Mouse (Mus musculus) cerebellum, adult 11-12 months (tissue): ENCODE data around the gene Ly6g6e.

ENCODE experiments used
- DNase-seq: peaks from one replicate; pipeline ENCODE4 v3.0.0; 2022

The Ly6g6e gene

DNA sequence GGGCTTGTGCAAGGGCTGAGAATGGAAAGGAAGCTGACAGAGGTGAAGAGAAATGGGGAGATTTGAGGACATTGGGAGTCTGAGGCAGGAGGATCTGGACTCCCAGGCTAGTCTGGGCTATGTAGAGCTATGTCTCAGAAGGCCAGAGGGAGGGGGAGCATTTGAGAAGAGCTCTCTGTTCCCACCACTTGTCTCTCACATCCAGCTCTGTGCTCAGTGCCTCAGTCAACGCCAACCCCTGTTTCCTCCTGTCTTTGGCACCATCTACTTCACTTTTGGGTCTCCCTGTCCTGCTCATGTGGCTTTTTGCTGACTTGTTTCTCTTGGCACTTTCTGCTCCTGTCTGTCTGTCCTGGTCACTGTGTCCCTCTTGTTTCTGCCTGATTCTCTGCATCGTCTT lies 583 bp downstream of the Ly6g6e start:
- DNase-seq = no peak

DNA sequence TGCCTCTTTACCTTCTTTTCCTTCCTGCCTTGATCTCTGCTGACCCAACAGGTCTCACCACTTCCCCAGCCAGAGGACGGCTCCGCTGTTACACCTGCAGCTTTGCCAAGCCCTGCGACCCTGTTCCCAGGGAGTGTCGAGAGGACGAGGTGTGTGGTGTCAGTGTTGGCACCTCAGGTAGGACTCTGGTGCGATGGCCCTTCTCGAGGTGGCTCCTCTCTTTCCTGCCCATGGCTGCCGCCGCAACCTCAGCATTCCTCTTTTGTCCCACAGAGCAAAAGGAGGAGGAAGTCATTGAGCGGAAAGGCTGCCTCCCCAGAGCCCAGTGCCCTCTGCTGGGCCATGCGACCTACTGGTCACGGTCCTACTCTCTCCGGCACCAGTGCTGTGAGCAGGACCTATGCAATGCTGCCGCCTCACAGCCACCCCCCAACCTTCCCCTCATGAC lies 1.1 kb downstream of the Ly6g6e start, which contains the start of gene Ly6g6d:
Gene Ly6g6d, minus strand, starts transcription at position 280 of the 448 bp plus-strand sequence.
- peak; percentile 68 for DNase-seq

DNA sequence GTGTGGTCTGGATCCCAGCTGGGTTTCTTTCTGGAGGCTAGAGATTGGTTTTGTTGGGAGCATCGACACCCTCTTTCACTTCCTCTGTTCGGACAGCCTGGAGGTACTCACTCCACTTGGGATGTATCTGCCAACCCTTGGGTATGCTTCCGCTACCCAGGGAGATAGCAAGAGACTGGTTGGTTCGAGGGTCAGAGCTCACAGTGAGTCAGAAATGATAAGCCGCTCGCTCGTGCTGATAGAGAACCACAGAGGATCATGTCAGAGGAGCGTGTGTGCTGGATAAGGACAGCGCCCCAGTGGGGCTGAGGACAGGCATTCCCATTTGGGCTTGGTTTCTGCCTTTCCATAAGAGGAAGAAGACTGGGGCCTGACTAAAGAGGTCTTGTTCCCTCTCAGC lies 3.1 kb downstream of the Ly6g6e start:
- DNase-seq = no peak

DNA sequence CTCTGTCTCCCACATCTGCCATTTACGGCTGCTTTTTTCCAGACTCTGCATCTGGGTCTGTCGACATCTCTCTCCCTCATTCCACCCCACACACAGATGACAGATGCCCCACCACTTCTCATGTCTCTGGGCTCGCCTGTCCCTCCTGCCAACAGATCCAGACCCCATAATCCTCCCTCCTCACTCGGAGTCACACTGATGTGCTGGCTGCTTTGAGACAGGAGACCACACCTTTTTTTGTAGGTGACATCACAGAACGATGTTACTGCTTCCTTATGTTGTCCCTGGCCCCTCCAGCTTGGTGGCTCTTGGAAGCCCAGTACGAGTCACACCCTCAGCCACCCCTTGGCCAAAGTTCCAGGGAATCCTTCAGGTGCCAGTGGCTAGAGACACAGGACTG lies 3.5 kb downstream of the Ly6g6e start:
- DNase-seq = no peak

DNA sequence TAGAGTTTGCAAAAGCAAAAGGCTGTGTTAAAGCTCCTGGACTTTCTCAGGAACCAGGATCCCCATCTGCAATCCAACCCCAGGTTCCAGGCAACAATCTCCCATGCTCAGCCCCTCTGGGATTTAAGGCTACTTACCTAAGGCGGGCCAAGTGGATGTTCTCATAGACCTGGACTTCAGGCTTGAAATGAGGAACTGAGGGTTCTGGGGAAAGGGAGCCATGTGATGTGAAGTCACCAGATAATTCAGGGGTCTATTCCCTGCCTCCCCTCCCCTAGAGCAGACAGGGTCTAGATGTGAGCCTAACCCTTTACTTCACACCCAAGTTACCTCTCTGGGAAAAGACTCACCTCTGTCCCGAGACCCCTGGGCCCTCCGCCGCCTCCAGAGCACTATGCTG lies 4.0 kb downstream of the Ly6g6e start:
- no peak for DNase-seq

DNA sequence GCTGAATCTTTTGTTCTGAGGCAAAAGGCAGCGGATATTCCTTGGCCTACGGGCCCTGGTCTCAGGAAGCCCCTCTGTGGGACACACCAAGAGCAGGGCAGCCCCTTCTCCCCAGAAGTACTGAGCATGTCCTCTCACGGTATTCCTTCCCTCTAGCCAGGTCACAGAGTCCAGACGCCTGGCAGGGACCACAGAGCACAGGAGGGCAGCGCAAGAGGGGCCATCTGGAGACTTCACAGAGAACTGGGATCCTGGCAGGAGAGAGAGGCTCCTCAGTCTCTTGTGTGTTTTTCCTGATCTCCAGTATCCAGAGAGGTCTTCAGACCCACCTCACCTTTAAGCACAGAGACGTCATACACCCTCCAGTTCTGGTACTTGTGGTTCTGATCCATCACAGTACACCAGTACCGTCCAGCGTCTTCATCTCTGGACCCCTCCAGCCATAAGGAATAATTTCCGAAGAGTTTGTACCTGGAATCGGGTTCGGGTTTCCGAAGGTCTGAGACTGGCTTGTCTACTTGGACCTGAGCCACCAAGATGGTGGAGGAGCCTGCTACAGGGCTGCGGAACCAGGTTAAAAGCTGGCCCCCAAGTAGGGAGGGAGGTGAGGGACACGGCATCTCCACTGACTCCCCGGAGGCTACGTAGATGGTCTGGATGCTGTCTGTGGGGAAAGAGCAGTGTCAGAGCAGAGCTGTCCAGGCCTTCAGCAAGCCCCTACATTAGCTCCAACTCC lies 6.3 kb downstream of the Ly6g6e start:
- peak; percentile 86 for DNase-seq

DNA sequence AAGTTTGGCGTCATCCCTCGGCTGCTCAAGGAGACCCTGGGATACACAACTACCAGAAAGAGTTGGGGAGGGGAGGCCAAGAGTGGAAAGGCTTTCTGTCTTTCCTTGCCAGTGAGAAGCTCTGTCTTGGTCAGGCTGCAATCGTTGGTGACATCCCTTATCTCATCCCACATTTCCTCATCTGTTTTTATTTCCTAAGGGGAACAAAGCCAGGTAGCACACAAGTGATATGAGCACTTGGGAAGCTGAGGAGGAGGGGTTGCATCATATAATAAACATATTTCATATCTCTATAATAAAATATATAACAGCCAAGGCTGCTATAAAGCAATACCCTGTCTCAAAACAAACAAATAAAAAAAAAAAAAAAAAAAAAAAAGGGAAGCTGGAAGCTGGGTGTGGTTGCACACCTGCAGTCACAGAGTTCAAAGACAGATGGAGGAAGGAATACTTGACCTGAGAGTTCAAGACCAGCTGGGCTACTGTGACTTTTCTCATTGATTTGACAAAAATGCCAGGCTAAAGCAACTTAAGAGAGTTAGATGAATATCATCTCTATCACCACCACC lies 7.3 kb downstream of the Ly6g6e start:
- no peak for DNase-seq

DNA sequence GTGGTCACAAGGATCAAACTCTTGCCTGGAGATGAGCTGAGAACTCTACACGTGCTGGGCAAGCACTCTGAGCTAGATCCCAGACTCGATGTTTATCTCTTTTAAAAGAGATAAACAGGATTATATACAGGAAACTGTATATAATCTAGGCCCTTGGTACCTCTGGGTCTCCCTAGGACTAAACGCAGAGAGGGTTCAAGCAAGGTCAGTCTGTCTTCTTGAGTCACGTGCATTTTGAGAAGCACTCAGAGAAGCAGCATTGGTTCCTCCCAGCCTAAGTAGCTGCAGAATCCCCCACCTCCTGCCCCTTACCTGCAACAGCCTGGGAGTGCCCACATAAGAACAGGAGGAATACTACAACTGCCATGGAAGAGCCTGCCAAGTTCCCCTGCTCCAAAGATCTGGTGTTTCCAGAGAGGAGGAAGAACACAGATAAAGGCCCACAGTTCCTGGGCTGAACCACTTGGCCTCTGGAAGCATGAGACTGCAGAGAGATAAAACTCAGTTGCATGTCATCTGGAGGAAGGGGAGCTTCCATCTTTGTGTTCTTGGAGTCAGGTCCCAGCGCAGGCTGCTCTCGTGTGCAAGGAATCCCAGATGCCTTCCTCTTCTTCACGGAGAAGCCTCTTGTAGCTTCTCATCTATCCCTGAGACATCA lies 8.6 kb downstream of the Ly6g6e start, which contains the start of gene Ly6g6f:
Gene Ly6g6f, minus strand, starts transcription at position 403 of the 658 bp plus-strand sequence.
- DNase-seq = no peak

DNA sequence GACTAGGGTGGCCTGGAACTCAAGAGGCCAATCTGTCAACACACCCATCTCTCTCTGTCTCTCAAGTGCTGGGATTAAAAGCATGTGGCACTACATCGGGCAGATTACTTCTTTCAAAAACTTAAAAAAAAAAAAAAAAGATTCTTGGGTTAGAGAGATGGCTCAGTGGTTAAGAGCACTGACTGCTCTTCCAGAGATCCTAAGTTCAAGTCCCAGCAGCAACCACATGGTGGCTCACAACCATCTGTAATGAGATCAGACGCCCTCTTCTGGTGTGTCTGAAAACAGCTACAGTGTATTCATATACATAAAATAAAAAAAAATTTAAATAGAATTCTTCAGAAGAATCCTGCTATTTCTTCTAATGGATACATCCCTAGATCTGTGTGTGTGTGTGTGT lies 11.4 kb downstream of the Ly6g6e start:
- no peak for DNase-seq

DNA sequence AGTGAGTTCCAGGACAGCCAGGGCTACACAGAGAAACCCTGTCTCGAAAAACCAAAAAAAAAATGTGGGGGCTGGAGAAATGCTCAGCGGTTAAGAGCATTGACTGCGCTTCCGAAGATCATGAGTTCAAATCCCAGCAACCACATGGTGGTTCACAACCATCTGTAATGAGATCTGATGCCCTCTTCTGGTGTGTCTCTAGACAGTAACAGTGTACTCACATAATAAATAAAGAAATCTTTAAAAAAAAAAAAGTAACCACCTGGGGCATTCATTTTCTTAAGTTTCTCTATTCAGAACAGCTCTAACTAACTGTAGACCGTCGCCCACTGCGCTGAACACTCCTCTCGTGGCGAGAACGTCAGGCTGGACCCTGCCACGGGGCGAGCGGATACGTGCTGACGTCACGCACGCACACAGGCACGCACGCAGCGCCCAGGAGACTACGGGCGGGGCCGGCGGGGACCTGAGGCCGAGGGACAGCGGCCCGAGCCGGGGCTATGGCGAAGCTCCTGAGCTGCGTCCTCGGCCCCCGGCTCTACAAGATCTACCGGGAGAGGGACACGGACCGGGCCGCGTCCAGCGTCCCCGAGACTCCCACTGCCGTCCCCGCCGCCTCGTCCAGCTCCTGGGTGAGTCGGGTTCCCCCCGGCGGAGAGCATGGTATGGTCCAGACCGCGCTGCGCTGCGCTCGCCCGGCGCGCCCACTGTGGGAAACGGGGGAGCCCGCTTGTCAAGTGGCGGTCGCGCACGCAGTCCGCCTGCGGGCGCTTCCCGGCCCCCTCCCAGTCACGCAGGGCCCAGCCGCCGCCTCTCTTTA lies 12.3 kb downstream of the Ly6g6e start, which contains the start of gene Abhd16a:
Gene Abhd16a, plus strand, starts transcription at position 439 of the 820 bp plus-strand sequence.
- DNase-seq = peak; percentile 96

DNA sequence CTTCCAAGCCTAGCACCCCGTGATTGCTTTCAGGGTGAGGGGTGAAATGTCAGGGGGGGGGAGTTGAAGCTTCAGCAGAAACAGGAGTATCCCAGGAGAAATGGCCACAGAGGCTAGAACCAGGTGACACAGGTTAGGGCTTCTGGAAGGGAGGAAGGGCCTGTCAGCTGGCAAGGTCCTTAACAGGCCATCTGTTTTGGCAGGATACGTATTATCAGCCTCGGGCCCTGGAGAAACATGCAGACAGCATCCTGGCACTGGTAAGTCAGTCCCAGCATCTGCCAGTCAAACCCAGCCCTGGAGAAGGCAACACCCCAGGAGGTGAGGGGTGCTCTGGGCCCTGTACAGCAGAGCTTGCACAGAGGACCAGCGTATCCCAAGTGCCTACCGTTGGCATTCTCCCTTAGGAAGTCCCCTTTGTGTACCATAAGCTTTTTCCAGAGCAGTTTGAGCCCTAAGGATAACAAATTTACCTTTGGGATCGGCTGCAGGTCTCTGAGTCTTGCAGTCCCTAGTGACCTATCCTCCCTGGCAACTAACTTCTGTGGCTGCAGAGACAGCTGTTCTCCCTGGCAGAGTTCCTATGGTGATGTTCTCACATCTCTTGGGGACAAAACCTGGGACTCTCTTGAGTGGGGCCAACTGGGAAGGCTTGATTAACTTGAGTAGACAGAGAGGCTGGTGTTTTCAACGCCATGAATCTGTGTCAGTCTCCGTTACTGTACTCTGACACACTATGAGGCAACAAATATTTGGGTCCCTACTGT lies 13.6 kb downstream of the Ly6g6e start:
- DNase-seq = peak; percentile 96

DNA sequence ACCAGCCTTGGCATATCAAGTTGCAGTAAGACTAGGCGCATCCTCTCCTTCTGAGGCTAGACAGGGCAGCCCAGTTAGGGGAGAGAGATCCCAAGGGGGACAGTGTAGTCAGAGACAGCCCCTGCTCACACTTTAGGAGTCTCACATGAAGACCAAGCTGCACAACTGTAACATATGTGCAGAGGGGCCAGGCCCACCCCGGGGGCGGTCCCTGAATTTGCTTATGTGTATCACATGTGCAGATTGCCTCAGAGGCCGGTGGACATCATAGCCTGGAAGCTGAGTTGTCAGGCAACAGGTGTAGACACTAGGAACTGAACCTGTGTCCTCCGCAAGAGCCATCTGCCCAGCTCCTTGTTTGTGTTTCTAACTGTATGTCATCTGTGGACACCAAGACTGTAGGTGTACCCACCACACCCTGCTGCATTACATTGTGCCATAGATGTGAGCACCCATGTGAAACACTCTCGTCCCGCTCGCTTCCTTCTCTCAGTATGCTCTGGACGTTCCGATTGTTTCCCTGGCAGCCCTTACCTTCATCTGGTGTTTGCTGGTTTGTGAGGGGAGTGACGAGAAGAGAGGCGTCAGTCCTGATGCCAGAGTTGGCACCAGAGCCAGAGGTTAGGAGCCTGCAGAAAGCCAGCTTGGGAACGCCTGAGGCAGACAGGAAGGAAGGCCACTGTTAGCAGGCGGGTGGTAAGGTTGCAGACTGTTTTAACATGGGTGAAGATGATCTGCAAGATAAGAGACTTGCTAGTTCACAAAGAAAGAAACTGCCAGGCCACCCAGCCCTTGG lies 15.9 kb downstream of the Ly6g6e start:
- no peak for DNase-seq

DNA sequence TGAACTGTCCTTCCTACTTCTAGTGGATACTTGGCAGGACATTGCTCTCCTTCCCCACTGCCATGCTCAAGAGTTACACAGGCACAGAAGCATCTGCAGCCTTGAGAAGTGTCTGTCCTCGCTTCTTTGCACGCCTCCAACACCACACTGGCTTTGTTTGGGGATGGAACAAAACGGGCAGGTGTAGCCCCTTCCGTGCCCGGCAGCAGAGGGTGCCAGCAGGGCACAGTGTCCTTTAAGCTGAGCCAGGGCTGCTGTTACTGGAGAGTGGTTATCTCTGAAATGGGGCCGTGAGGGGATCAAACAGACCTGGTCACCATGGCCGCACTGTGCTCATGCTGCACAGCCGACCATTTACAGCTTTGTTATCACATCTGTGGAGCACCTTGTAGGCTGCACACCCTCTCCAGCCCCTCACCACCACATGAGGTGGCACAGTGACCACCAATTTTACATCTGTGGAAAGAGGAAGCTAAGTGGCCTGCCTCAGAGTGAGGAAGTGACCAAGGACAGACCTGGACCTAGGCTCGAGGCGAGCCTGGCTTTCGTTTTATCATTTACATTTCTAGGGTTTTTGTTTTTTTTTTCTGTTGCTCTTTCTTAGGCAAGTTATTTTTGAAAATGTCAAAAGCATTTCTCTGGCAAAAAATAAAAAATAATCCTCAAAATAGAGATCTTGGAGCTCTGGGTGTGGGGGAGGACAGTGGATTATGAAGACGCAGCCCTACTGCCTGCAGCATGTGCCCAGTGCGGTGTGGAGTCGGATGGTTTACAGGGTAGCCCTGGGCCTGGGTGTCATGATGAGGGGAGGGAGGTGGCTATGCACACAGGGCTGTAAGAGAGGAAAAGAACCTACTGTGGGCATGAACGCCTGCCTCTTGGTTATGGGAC lies 18.0 kb downstream of the Ly6g6e start:
- DNase-seq = no peak

DNA sequence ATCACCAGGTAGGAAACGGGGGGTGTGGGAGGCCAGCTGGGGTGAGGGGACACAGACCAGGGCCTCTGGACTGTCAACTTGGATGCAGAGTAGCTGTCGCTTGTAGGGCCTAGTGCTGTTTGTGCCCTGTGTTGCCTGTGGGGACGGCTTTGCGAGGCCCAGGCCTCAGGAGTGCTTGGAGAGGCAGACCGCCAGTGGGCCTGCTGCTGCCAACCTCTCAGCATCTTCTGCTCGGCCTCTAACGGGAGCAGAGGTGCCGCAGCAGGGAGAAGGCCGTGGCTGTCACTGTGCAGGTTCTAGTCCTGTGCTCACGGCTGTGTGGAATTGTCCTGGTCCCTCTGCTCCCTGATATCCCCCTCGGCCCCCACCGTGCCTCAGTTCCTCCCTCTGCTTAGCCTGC lies 19.9 kb downstream of the Ly6g6e start:
- peak; percentile 68 for DNase-seq

DNA sequence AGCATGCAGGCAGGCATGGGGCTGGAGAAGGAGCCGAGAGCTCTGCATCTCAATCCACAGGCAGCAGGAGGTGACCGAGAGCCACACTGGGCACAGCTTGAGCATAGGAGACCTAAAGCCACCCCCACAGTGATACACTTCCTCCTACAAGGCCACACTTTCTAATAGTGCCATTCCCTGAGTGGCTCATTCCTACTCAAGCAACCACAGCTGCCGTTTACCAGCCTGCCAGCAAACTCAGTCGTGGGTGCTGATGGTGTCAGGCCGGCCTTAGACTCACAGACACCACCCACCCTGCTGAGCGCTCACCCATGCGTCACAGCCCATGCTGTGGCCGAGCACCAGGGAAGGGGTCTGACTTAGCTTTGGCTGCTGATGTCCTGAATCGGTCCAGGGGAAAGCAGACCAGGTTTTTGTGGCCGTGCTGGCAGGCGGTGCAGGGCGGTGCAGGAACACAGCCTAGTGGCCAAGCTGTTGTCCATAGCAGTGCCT lies 20.5 kb downstream of the Ly6g6e start:
- peak; percentile 76 for DNase-seq

DNA sequence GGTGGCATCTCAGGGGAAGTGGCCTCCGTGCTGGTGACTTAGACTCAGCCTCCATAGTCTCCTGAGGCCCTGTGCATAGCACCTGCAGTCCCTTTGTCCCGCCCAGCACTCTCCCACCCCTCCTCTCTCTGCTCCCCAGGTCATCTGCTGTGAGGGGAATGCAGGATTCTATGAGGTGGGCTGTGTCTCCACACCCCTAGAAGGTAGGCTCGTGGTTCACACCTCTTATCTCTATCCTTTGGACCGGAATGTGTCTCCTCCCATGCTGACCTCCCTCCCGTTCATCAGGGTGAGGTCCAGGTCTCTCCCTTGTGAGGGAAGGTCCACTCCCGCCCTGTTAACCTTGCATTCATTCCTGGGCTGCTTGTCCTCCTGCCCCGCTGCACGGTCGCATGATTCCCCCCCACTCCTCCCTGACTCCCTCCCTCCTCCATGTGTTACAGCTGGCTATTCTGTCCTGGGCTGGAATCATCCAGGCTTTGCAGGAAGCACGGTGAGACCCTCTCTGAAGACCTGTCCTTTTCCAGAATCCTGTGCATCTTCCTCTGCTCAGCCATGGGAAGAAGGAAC lies 23.6 kb downstream of the Ly6g6e start:
- DNase-seq = no peak

DNA sequence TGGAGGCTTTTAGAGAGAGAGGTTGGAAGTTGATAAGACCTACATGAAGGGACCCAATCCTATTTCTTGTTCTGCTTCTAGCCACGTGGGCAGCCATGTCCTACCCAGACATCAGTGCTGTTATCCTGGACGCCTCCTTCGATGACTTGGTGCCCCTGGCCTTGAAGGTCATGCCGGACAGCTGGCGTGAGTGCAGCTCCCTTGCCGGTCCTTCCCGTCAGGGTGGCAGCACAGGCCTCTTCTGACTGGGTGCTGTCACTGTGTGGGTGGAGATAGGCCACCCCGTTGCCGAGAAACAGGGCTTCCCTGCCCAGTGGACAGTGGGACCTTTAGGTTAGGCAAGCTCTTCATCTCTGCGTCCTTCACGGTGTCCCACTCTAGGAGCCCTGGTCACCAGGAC lies 24.5 kb downstream of the Ly6g6e start:
- DNase-seq = no peak

DNA sequence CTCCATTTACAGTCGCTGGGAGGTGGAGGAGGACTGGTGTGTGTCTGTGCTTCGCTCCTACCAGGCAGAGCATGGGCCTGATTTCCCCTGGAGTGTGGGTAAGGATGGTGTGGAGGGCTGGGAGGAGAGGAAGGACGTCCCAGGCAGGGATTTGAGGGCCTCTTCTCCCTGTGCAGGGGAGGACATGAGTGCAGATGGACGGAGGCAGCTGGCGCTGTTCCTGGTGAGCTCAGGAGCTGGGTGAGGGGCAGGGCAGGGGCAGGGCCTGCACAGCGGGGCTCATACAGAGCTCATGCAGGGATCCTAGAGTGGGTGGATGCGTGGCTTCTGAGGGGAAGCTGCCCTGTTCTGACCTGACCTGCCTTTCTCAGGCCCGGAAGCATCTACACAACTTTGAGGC lies 25.6 kb downstream of the Ly6g6e start:
- DNase-seq = no peak

DNA sequence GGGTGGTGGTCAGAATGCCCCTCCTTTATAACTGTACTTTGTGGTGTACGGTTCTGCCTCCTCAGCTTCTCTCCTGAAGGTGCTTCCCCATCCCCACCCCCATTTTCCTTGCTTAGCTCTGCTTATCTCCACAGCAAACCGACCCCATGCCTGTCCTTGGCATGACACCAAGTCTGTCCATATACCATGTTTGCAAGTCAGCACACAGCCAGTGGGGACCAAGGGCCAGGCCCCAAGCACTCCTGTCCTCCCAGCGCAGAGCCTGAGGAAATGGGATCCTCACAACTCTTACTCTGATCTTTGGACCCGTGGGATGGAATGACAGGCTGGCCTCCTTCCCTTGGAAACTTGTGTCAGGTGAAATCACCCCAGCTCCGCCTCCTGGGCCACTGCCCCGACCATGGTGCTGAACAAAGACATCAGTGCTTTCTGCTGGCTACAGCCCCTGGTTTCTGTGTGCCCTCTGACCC lies 26.6 kb downstream of the Ly6g6e start:
- no peak for DNase-seq

DNA sequence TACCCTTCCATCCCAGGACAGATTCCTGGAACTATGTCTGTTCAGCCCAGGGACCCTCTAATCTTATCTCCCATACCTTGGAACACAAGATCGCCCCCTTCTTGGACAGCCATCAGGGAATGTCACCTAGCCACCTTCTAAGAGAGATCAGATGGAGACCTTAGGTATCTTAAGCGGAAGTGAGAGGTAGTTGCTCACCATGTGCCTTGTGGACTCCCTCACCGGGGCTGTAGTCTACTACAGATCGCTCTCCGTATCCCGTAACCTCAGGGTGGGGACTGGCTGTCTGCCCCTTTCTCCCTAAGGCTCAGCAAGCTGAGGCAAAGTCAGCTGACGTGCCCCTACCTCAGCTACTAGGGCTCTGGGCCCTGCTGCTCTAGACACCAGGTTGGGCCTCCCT lies 27.4 kb downstream of the Ly6g6e start:
- DNase-seq = no peak
